Comparison of ENCODE assay signal across 19 mouse cellular contexts in genomic region chr5:107352566-107352965, GRCm38 (mm10). TPM values are rescaled to one million over a fixed set of nuclear protein-coding genes. Genes with fewer than 3 reads are reported as not detected.
"Had no signal": no experiment of that assay in that cellular context is flagged by ENCODE, and none has a peak within 500 bp of the region (broad histone marks: within the 10 kb centered on the region; RNA-seq: fewer than 3 reads in every experiment).

No protein-coding gene starts in this region.

- H3K27me3 ChIP-seq: limb, embryonic 15.5 days; liver, embryonic 12.5 days; neural tube, embryonic 12.5 days; stomach, embryonic 15.5 days had no signal

- H3K27ac ChIP-seq: limb, embryonic 15.5 days; liver, embryonic 12.5 days; midbrain, embryonic 10.5 days; neural tube, embryonic 12.5 days; stomach, embryonic 15.5 days had no signal

- DNase-seq: kidney, adult 18-20 months; kidney, postnatal 14 days; layer of hippocampus, adult 9-11 months; layer of hippocampus, postnatal 36 days; lung, embryonic 14.5 days; lung, postnatal 10 days; lung, postnatal 4 days; midbrain, embryonic 14.5 days; right cerebral cortex, postnatal 4 days; spleen, adult 18-20 months had no signal

- H3K36me3 ChIP-seq: limb, embryonic 15.5 days; liver, embryonic 12.5 days; midbrain, embryonic 10.5 days; neural tube, embryonic 12.5 days; stomach, embryonic 15.5 days had no signal

- H3K4me2 ChIP-seq: limb, embryonic 15.5 days; liver, embryonic 12.5 days; lung, embryonic 14.5 days; neural tube, embryonic 12.5 days; stomach, embryonic 15.5 days had no signal

- H3K4me3 ChIP-seq: limb, embryonic 15.5 days; liver, embryonic 12.5 days; midbrain, embryonic 10.5 days; myocyte; neural tube, embryonic 12.5 days; stomach, embryonic 15.5 days had no signal

- H3K9me3 ChIP-seq: limb, embryonic 15.5 days; liver, embryonic 12.5 days; midbrain, embryonic 10.5 days; neural tube, embryonic 12.5 days; stomach, embryonic 15.5 days had no signal

- H3K9ac ChIP-seq: limb, embryonic 15.5 days; liver, embryonic 12.5 days; lung, embryonic 14.5 days; neural tube, embryonic 12.5 days; stomach, embryonic 15.5 days had no signal

- ATAC-seq: liver, embryonic 12.5 days had no signal

- H3K4me1 ChIP-seq: liver, embryonic 12.5 days; midbrain, embryonic 10.5 days; neural tube, embryonic 12.5 days; stomach, embryonic 15.5 days had no signal

RNA-seq across cellular contexts. Expression of gene Ephx4, which starts 50.0 kb away (rescaled TPM):
- total RNA-seq: megakaryocyte, adult 5-6 weeks; neutrophil, adult 5-6 weeks had no signal
- polyA plus RNA-seq: liver, embryonic 12.5 days; liver, embryonic 16.5 days; myocyte had no signal
